Mouse (Mus musculus): ENCODE data around the gene Il1rl2. TPM values are rescaled to one million over a fixed set of nuclear protein-coding genes. Genes with fewer than 3 reads are reported as not detected.

Gene Il1rl2
- total RNA-seq, 2 experiments from 2014 or later, result 1.6 to 3.3 TPM

- DNase-seq, result no peak
Measured at GRCm38 (mm10) chr1:40324955-40325702, 719 bp downstream of the Il1rl2 start.

- no peak for DNase-seq
Measured at GRCm38 (mm10) chr1:40325711-40326327, 1.4 kb downstream of the Il1rl2 start.

- no peak for DNase-seq
Measured at GRCm38 (mm10) chr1:40327604-40328003, 3.2 kb downstream of the Il1rl2 start.

GRCm38 (mm10) chr1:40329526-40329925, 5.1 kb downstream of the Il1rl2 start:
- DNase-seq, result no peak

GRCm38 (mm10) chr1:40330181-40330580, 5.8 kb downstream of the Il1rl2 start:
- DNase-seq, result no peak

- DNase-seq, result no peak
Measured at GRCm38 (mm10) chr1:40339346-40339745, 14.9 kb downstream of the Il1rl2 start.

- no peak for DNase-seq
Measured at GRCm38 (mm10) chr1:40340102-40340501, 15.7 kb downstream of the Il1rl2 start.

GRCm38 (mm10) chr1:40352158-40352903, 27.9 kb downstream of the Il1rl2 start:
- DNase-seq, result no peak

GRCm38 (mm10) chr1:40352904-40353286, 28.5 kb downstream of the Il1rl2 start:
- DNase-seq, result no peak

GRCm38 (mm10) chr1:40354665-40355064, 30.3 kb downstream of the Il1rl2 start:
- DNase-seq, result no peak

- no peak for DNase-seq
Measured at GRCm38 (mm10) chr1:40355431-40355843, 31.0 kb downstream of the Il1rl2 start.

- DNase-seq, result no peak
Measured at GRCm38 (mm10) chr1:40355904-40356521, 31.6 kb downstream of the Il1rl2 start.

GRCm38 (mm10) chr1:40357921-40358320, 33.5 kb downstream of the Il1rl2 start:
- DNase-seq, result no peak

GRCm38 (mm10) chr1:40358351-40358750, 33.9 kb downstream of the Il1rl2 start:
- no peak for DNase-seq

GRCm38 (mm10) chr1:40358771-40359181, 34.4 kb downstream of the Il1rl2 start:
- peak; percentile 39 for DNase-seq

GRCm38 (mm10) chr1:40359731-40360130, 35.3 kb downstream of the Il1rl2 start:
- no peak for DNase-seq

- no peak for DNase-seq
Measured at GRCm38 (mm10) chr1:40360969-40361368, 36.6 kb downstream of the Il1rl2 start.

- DNase-seq, result no peak
Measured at GRCm38 (mm10) chr1:40361596-40361995, 37.2 kb downstream of the Il1rl2 start.

- no peak for DNase-seq
Measured at GRCm38 (mm10) chr1:40362784-40363183, 38.4 kb downstream of the Il1rl2 start.

- peak; percentile 12 for DNase-seq
Measured at GRCm38 (mm10) chr1:40372951-40373350, 48.5 kb downstream of the Il1rl2 start.

- DNase-seq, result peak; percentile 69
Measured at GRCm38 (mm10) chr1:40375148-40375547, 50.7 kb downstream of the Il1rl2 start.

- no peak for DNase-seq
Measured at GRCm38 (mm10) chr1:40376745-40377144, 52.3 kb downstream of the Il1rl2 start.

GRCm38 (mm10) chr1:40378794-40379193, 54.4 kb downstream of the Il1rl2 start:
- DNase-seq, result peak; percentile 29
